Mouse (Mus musculus): ENCODE measurements around the gene Scn4a. TPM values are rescaled to one million over a fixed set of nuclear protein-coding genes. Genes with fewer than 3 reads are reported as not detected.

Scn4a gene
- polyA plus RNA-seq, 1 experiment, result 0.92 TPM

- H3K36me3 ChIP-seq (ENCODE audit: control insufficient read depth, insufficient read depth, low read length), result peaks cover 42% of the 10 kb centered on the region
- WGBS, result 88% methylated on average over 6 of the region's 6 CpGs
- DNase-seq, result no peak
- peaks cover 8% of the 10 kb centered on the region for H3K4me1 ChIP-seq (replicated peaks; ENCODE audit: control insufficient read depth, insufficient read depth, low read length)
- no peaks in the 10 kb centered on the region for H3K27me3 ChIP-seq (ENCODE audit: control insufficient read depth, insufficient read depth, low read length)
- TF ChIP-seq CTCF (IDR thresholded peaks at IDR 0.05; ENCODE audit: borderline replicate concordance, control insufficient read depth, extremely low read depth, insufficient read depth, low read length, poor library complexity) (no peak), POLR2A (IDR thresholded peaks at IDR 0.05; ENCODE audit: control insufficient read depth, extremely low read depth, insufficient read depth, low read length, poor library complexity) (no peak)
- no peak overlapping the region for H3K27ac ChIP-seq (ENCODE audit: control insufficient read depth, insufficient read depth, low read length)
- H3K4me3 ChIP-seq (ENCODE audit: control insufficient read depth, insufficient read depth, low read length), result no peak overlapping the region
Observed at GRCm38 (mm10) chr11:106383051-106383790, 30.1 kb upstream of the Scn4a start.

GRCm38 (mm10) chr11:106382424-106382823 is 29.3 kb upstream of the Scn4a start:
- no peak overlapping the region for H3K4me3 ChIP-seq (ENCODE audit: control insufficient read depth, insufficient read depth, low read length)
- H3K4me1 ChIP-seq (replicated peaks; ENCODE audit: control insufficient read depth, insufficient read depth, low read length), result peaks cover 6% of the 10 kb centered on the region
- peaks cover 50% of the 10 kb centered on the region for H3K36me3 ChIP-seq (ENCODE audit: control insufficient read depth, insufficient read depth, low read length)
- TF ChIP-seq CTCF (IDR thresholded peaks at IDR 0.05; ENCODE audit: borderline replicate concordance, control insufficient read depth, extremely low read depth, insufficient read depth, low read length, poor library complexity), result no peak
- no peak for TF ChIP-seq POLR2A (IDR thresholded peaks at IDR 0.05; ENCODE audit: control insufficient read depth, extremely low read depth, insufficient read depth, low read length, poor library complexity)
- no peaks in the 10 kb centered on the region for H3K27me3 ChIP-seq (ENCODE audit: control insufficient read depth, insufficient read depth, low read length)
- WGBS, result 89% methylated on average over 5 of the region's 5 CpGs
- no peak for DNase-seq
- no peak overlapping the region for H3K27ac ChIP-seq (ENCODE audit: control insufficient read depth, insufficient read depth, low read length)

- no peak for DNase-seq
- Histone ChIP-seq H3K36me3 (ENCODE audit: control insufficient read depth, insufficient read depth, low read length) (peaks cover 55% of the 10 kb centered on the region), H3K4me3 (ENCODE audit: control insufficient read depth, insufficient read depth, low read length) (no peak overlapping the region), H3K27ac (ENCODE audit: control insufficient read depth, insufficient read depth, low read length) (no peak overlapping the region), H3K27me3 (ENCODE audit: control insufficient read depth, insufficient read depth, low read length) (no peaks in the 10 kb centered on the region), H3K4me1 (replicated peaks; ENCODE audit: control insufficient read depth, insufficient read depth, low read length) (peaks cover 8% of the 10 kb centered on the region)
- TF ChIP-seq POLR2A (IDR thresholded peaks at IDR 0.05; ENCODE audit: control insufficient read depth, extremely low read depth, insufficient read depth, low read length, poor library complexity) (no peak), CTCF (IDR thresholded peaks at IDR 0.05; ENCODE audit: borderline replicate concordance, control insufficient read depth, extremely low read depth, insufficient read depth, low read length, poor library complexity) (no peak)
- WGBS, result 87% methylated on average over 7 of the region's 7 CpGs
Observed at GRCm38 (mm10) chr11:106381883-106382282, 28.8 kb upstream of the Scn4a start.

- 97% methylated on average over 11 of the region's 11 CpGs for WGBS
- no peak for TF ChIP-seq CTCF (IDR thresholded peaks at IDR 0.05; ENCODE audit: borderline replicate concordance, control insufficient read depth, extremely low read depth, insufficient read depth, low read length, poor library complexity)
- no peak for TF ChIP-seq POLR2A (IDR thresholded peaks at IDR 0.05; ENCODE audit: control insufficient read depth, extremely low read depth, insufficient read depth, low read length, poor library complexity)
- H3K27ac ChIP-seq (ENCODE audit: control insufficient read depth, insufficient read depth, low read length), result no peak overlapping the region
Observed at GRCm38 (mm10) chr11:106381011-106381410, 27.9 kb upstream of the Scn4a start.

GRCm38 (mm10) chr11:106374979-106375378 is 21.9 kb upstream of the Scn4a start:
- H3K27ac ChIP-seq (ENCODE audit: control insufficient read depth, insufficient read depth, low read length), result peak overlapping the region; percentile 96
- H3K4me3 ChIP-seq (ENCODE audit: control insufficient read depth, insufficient read depth, low read length), result peak overlapping the region; percentile 39
- peaks cover 40% of the 10 kb centered on the region for H3K4me1 ChIP-seq (replicated peaks; ENCODE audit: control insufficient read depth, insufficient read depth, low read length)
- H3K36me3 ChIP-seq (ENCODE audit: control insufficient read depth, insufficient read depth, low read length), result peaks cover 31% of the 10 kb centered on the region
- H3K27me3 ChIP-seq (ENCODE audit: control insufficient read depth, insufficient read depth, low read length), result no peaks in the 10 kb centered on the region
- no peak for DNase-seq
- 76% methylated on average over 5 of the region's 5 CpGs for WGBS
- TF ChIP-seq POLR2A (IDR thresholded peaks at IDR 0.05; ENCODE audit: control insufficient read depth, extremely low read depth, insufficient read depth, low read length, poor library complexity) (no peak), CTCF (IDR thresholded peaks at IDR 0.05; ENCODE audit: borderline replicate concordance, control insufficient read depth, extremely low read depth, insufficient read depth, low read length, poor library complexity) (no peak)

More at GRCm38 (mm10) chr11:106381011-106381410, 27.9 kb upstream of the Scn4a start:
- H3K4me3 ChIP-seq (ENCODE audit: control insufficient read depth, insufficient read depth, low read length), result no peak overlapping the region
- peaks cover 16% of the 10 kb centered on the region for H3K4me1 ChIP-seq (replicated peaks; ENCODE audit: control insufficient read depth, insufficient read depth, low read length)
- H3K36me3 ChIP-seq (ENCODE audit: control insufficient read depth, insufficient read depth, low read length), result peaks cover 61% of the 10 kb centered on the region
- no peaks in the 10 kb centered on the region for H3K27me3 ChIP-seq (ENCODE audit: control insufficient read depth, insufficient read depth, low read length)
- DNase-seq, result no peak

- no peaks in the 10 kb centered on the region for H3K27me3 ChIP-seq (ENCODE audit: control insufficient read depth, insufficient read depth, low read length)
- 22% methylated on average over 9 of the region's 9 CpGs for WGBS
- H3K27ac ChIP-seq (ENCODE audit: control insufficient read depth, insufficient read depth, low read length), result peak overlapping the region; percentile 96
- peaks cover 39% of the 10 kb centered on the region for H3K4me1 ChIP-seq (replicated peaks; ENCODE audit: control insufficient read depth, insufficient read depth, low read length)
- H3K36me3 ChIP-seq (ENCODE audit: control insufficient read depth, insufficient read depth, low read length), result peaks cover 27% of the 10 kb centered on the region
- DNase-seq, result peak; percentile 73
- peak overlapping the region; percentile 39 for H3K4me3 ChIP-seq (ENCODE audit: control insufficient read depth, insufficient read depth, low read length)
- TF ChIP-seq CTCF (IDR thresholded peaks at IDR 0.05; ENCODE audit: borderline replicate concordance, control insufficient read depth, extremely low read depth, insufficient read depth, low read length, poor library complexity) (no peak), POLR2A (IDR thresholded peaks at IDR 0.05; ENCODE audit: control insufficient read depth, extremely low read depth, insufficient read depth, low read length, poor library complexity) (0 out of 2 replicates have a peak, but pooled peaks have one; percentile 21)
Observed at GRCm38 (mm10) chr11:106374559-106374958, 21.5 kb upstream of the Scn4a start.
